Mouse (Mus musculus) bone marrow macrophage, adult 2 months (primary cell): Measurements from ENCODE around the gene Ddx41. TPM values are rescaled to one million over a fixed set of nuclear protein-coding genes. Genes with fewer than 3 reads are reported as not detected.

Source experiments
- H3K27ac ChIP-seq: 2 replicates; pipeline ENCODE4 v1.5.1; 2012; ENCODE audit warnings: low read depth, low read length; ENCODE audit not compliant: insufficient read depth
- H3K4me1 ChIP-seq: 2 replicates; pipeline ENCODE4 v1.6.1; 2012; ENCODE audit warnings: low read length; ENCODE audit not compliant: control insufficient read depth, insufficient read depth
- H3K4me3 ChIP-seq: 2 replicates; pipeline ENCODE4 v1.5.1; 2012; ENCODE audit warnings: mild to moderate bottlenecking, low read length, moderate library complexity; ENCODE audit not compliant: insufficient read depth
- CTCF ChIP-seq: IDR thresholded peaks from 2 replicates; pipeline ENCODE4 v1.5.1; 2012; ENCODE audit warnings: low read depth, mild to moderate bottlenecking, low read length, moderate library complexity
- POLR2A ChIP-seq: IDR thresholded peaks from 2 replicates; pipeline ENCODE4 v1.6.1; 2012; ENCODE audit warnings: mild to moderate bottlenecking, low read depth, low read length, borderline replicate concordance
- polyA plus RNA-seq: library from polyadenylated mRNA; stranded (reverse); fragments of >200 nt; gene quantifications from 2 replicates; pipeline ENCODE4 v1.2.4, GENCODE M21; 2012; ENCODE audit not compliant: missing spikeins, insufficient read depth, insufficient read length

Gene Ddx41
- polyA plus RNA-seq, 1 experiment, result 39.1 TPM

DNA sequence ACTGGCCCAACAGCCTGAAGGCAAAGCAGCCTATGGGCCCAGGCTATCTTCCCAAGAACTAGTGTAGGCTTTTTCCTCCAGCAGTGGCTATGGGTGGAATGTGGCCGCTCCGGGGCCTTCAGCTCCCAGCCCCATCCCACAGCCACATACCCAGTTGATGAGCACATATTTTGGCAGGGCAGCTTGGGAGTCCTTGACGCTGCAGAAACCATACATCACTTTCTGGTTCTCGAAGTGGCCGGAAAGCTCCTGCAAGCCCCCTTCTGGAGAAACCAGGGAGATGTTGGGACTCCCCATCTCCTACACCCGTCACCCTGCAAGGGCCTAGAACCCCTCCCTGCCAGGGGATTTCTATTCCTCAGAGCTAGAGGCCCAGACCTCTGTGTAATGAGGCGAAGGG lies 53.9 kb downstream of the Ddx41 start:
- H3K4me1 ChIP-seq, result peaks cover 10% of the 10 kb centered on the region
- TF ChIP-seq CTCF (no peak), POLR2A (no peak)
- no peak overlapping the region for H3K27ac ChIP-seq
- no peak overlapping the region for H3K4me3 ChIP-seq

Other genes starting within 250 kb of the Ddx41 start
- gene Prelid1, start 216.2 kb downstream of the Ddx41 start, polyA plus RNA-seq, result 283 TPM in 2 replicates
- 75.6 and 91.3 TPM in 2 replicates for gene Rab24, start 214.7 kb downstream of the Ddx41 start, polyA plus RNA-seq
- gene Mxd3, start 206.8 kb downstream of the Ddx41 start, polyA plus RNA-seq, result 8.6 and 8.8 TPM in 2 replicates
- gene Lman2, start 173.9 kb downstream of the Ddx41 start, polyA plus RNA-seq, result 94.1 and 94.6 TPM in 2 replicates
- 34.7 and 39.1 TPM in 2 replicates for gene Rgs14, start 166.9 kb downstream of the Ddx41 start, polyA plus RNA-seq
- not detected in 2 replicates for gene Slc34a1, start 138.5 kb downstream of the Ddx41 start, polyA plus RNA-seq
- gene Pfn3, start 121.4 kb downstream of the Ddx41 start, polyA plus RNA-seq, result not detected in 2 replicates
- gene F12, start 109.9 kb downstream of the Ddx41 start, polyA plus RNA-seq, result not detected in 2 replicates
- 42.1 and 43.0 TPM in 2 replicates for gene Grk6, start 91.6 kb downstream of the Ddx41 start, polyA plus RNA-seq
- gene Prr7, start 72.4 kb downstream of the Ddx41 start, polyA plus RNA-seq, result not detected in 2 replicates
- 0.62 and 1.2 TPM in 2 replicates for gene Dbn1, start 48.5 kb downstream of the Ddx41 start, polyA plus RNA-seq
- 6.0 TPM in 2 replicates for gene Pdlim7, start 23.0 kb downstream of the Ddx41 start, polyA plus RNA-seq
- 87.8 and 94.2 TPM in 2 replicates for gene Dok3, start 7.4 kb downstream of the Ddx41 start, polyA plus RNA-seq
- 45.6 and 47.6 TPM in 2 replicates for gene Fam193b, start 34.5 kb upstream of the Ddx41 start, polyA plus RNA-seq
- gene Tmed9, start 37.1 kb upstream of the Ddx41 start, polyA plus RNA-seq, result 90.3 and 94.9 TPM in 2 replicates
- 25.2 and 27.5 TPM in 2 replicates for gene B4galt7, start 63.2 kb upstream of the Ddx41 start, polyA plus RNA-seq
- 44.9 and 45.8 TPM in 2 replicates for gene Caml, start 86.3 kb upstream of the Ddx41 start, polyA plus RNA-seq
- 53.3 and 59.2 TPM in 2 replicates for gene Ddx46, start 98.4 kb upstream of the Ddx41 start, polyA plus RNA-seq
- gene B230219D22Rik, start 156.5 kb upstream of the Ddx41 start, polyA plus RNA-seq, result 46.8 and 50.4 TPM in 2 replicates
- gene Txndc15, start 178.0 kb upstream of the Ddx41 start, polyA plus RNA-seq, result 51.5 and 54.5 TPM in 2 replicates
- 55.0 and 57.0 TPM in 2 replicates for gene Pcbd2, start 190.7 kb upstream of the Ddx41 start, polyA plus RNA-seq
- gene Catsper3, start 247.9 kb upstream of the Ddx41 start, polyA plus RNA-seq, result not detected in 2 replicates